Mouse (Mus musculus): ENCODE results near the gene Gm21750. TPM values are rescaled to one million over a fixed set of nuclear protein-coding genes. Genes with fewer than 3 reads are reported as not detected.

The Gm21750 gene
- polyA plus RNA-seq (2012; rRNA removed): not detected in 2 replicates

GRCm38 (mm10) chr14:73660925-73661324 is at the start of gene Gm21750:
Gm21750 (plus strand) TSS chr14:73661225.

Other genes with a start within 250 kb of the Gm21750 start
- gene Med4, start 151.2 kb upstream of the Gm21750 start, polyA plus RNA-seq (2012; rRNA removed): 66.8 and 72.8 TPM in 2 replicates
- gene Sucla2, start 135.9 kb upstream of the Gm21750 start, polyA plus RNA-seq (2012; rRNA removed): 61.8 and 63.3 TPM in 2 replicates
- gene Nudt15, start 113.0 kb upstream of the Gm21750 start, polyA plus RNA-seq (2012; rRNA removed): 3.3 and 3.7 TPM in 2 replicates

Data from central nervous system, embryonic 14 days (tissue).